Mouse (Mus musculus): ENCODE measurements around the gene Sqstm1.

DNA sequence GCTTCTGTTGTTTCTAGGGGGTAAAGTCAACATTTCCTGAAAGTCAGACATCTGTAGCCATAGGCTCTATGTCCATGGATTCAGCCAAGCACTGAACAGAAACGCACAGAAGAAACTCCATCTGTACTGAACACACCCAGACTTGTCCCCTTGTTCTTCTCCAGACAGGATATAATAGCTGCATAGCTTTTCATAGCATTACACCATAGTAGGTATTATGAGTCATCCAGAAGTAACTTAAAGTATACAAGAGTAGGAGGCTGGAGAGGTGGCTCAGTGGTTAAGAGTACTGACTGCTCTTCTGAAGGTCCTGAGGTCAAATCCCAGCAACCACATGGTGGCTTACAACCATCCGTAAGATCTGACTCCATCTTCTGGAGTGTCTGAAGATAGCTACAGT is 54.8 kb downstream of the Sqstm1 start:
- TF ChIP-seq JUND (conservative IDR thresholded peaks at IDR 0.05; ENCODE audit: low read depth, low read length) = no peak
- no peak for TF ChIP-seq SMC3 (IDR thresholded peaks at IDR 0.05; ENCODE audit: low read depth, low read length)
- no peak for TF ChIP-seq KAT2A (IDR thresholded peaks at IDR 0.05; ENCODE audit: insufficient replicate concordance, low read length)
- TF ChIP-seq NELFE (IDR thresholded peaks at IDR 0.05; ENCODE audit: low read depth, low read length) = no peak
- TF ChIP-seq MAZ (IDR thresholded peaks at IDR 0.05; ENCODE audit: low read depth, low read length) = no peak
- no peak for TF ChIP-seq CTCF (conservative IDR thresholded peaks at IDR 0.05 in 1 of 2, IDR thresholded peaks at IDR 0.05 in 1 of 2; ENCODE audit: low read depth in 2 of 2, low read length in 2 of 2)
- no peak for TF ChIP-seq ZNF384 (IDR thresholded peaks at IDR 0.05; ENCODE audit: low read depth, low read length)
- TF ChIP-seq POLR2A (IDR thresholded peaks at IDR 0.05; ENCODE audit: low read depth, low read length) = no peak
- TF ChIP-seq USF1 (IDR thresholded peaks at IDR 0.05; ENCODE audit: low read depth, low read length) = no peak
